ENCODE assay signal across 8 mouse cellular contexts in genomic region chr11:71749671-71750070, GRCm38 (mm10). TPM values are rescaled to one million over a fixed set of nuclear protein-coding genes. Genes with fewer than 3 reads are reported as not detected.
DNase-seq lines count a peak whose midpoint lies in the region; ATAC-seq and TF ChIP-seq lines count a peak whose summit lies in the region.

Wscd1 (plus strand) TSS chr11:71749920.

- peaks cover 43% of the 10 kb centered on the region for H3K27me3 ChIP-seq in embryonic facial prominence, embryonic 15.5 days
- H3K27me3 ChIP-seq in intestine, postnatal 0 days (replicated peaks; ENCODE audit: control insufficient read depth, insufficient read depth, low read length), result peaks cover 27% of the 10 kb centered on the region
- peaks cover 34% of the 10 kb centered on the region for H3K27me3 ChIP-seq in lung, embryonic 16.5 days (ENCODE audit: control insufficient read depth, insufficient read depth, low read depth, low read length)

- H3K36me3 ChIP-seq in ES-E14 (ENCODE audit: control insufficient read depth, insufficient read depth, low read length, poor library complexity, severe bottlenecking), result no peaks in the 10 kb centered on the region
- no peaks in the 10 kb centered on the region for H3K36me3 ChIP-seq in embryonic facial prominence, embryonic 15.5 days
- no peaks in the 10 kb centered on the region for H3K36me3 ChIP-seq in intestine, postnatal 0 days (ENCODE audit: control insufficient read depth, insufficient read depth)
- no peaks in the 10 kb centered on the region for H3K36me3 ChIP-seq in lung, embryonic 16.5 days (ENCODE audit: control insufficient read depth, insufficient read depth, low read length)

- H3K9me3 ChIP-seq in ES-E14 (ENCODE audit: control insufficient read depth, insufficient read depth, low read depth, low read length), result no peaks in the 10 kb centered on the region
- no peaks in the 10 kb centered on the region for H3K9me3 ChIP-seq in embryonic facial prominence, embryonic 15.5 days (replicated peaks)
- no peaks in the 10 kb centered on the region for H3K9me3 ChIP-seq in intestine, postnatal 0 days (ENCODE audit: control insufficient read depth)
- H3K9me3 ChIP-seq in lung, embryonic 16.5 days (ENCODE audit: control insufficient read depth, low read length), result no peaks in the 10 kb centered on the region

- H3K4me3 ChIP-seq in ES-E14 (ENCODE audit: insufficient read depth in 1 of 2, low read depth in 1 of 2, low read length in 2 of 2, poor library complexity in 1 of 2, severe bottlenecking in 1 of 2), result peak within 1 kb of the TSS; percentile 76
- H3K4me3 ChIP-seq in embryonic facial prominence, embryonic 15.5 days (replicated peaks), result peak within 1 kb of the TSS; percentile 51
- H3K4me3 ChIP-seq in intestine, postnatal 0 days (ENCODE audit: low read depth, low read length), result peak within 1 kb of the TSS; percentile 44
- H3K4me3 ChIP-seq in lung, embryonic 16.5 days (ENCODE audit: low read length), result peak within 1 kb of the TSS; percentile 59

- TF ChIP-seq CTCF in intestine, postnatal 0 days (IDR thresholded peaks at IDR 0.05; ENCODE audit: low read depth), result peak; percentile 67

- DNase-seq in gastrocnemius, postnatal 4 days (ENCODE audit: low spot score in 2 of 2), result no peak
- no peak for DNase-seq in gastrocnemius, adult 18-20 months (ENCODE audit: low spot score)
- DNase-seq in ES-E14 (ENCODE audit: low read depth, low spot score), result no peak
- DNase-seq in thymus, postnatal 10 days (ENCODE audit: low spot score in 2 of 2), result peak; percentile 65 to 70
- DNase-seq in adrenal gland, adult 8-10 months, result no peak

- peak within 1 kb of the TSS; percentile 90 for H3K4me2 ChIP-seq in embryonic facial prominence, embryonic 15.5 days (replicated peaks)
- peak within 1 kb of the TSS; percentile 74 for H3K4me2 ChIP-seq in intestine, postnatal 0 days (replicated peaks; ENCODE audit: low read depth)
- peak within 1 kb of the TSS; percentile 81 for H3K4me2 ChIP-seq in lung, embryonic 16.5 days (ENCODE audit: low read depth, low read length)

- H3K4me1 ChIP-seq in ES-E14 (ENCODE audit: control insufficient read depth in 2 of 2, insufficient read depth in 2 of 2, low read length in 2 of 2, poor library complexity in 1 of 2), result no peaks in the 10 kb centered on the region
- H3K4me1 ChIP-seq in embryonic facial prominence, embryonic 15.5 days, result peaks cover 13% of the 10 kb centered on the region
- H3K4me1 ChIP-seq in intestine, postnatal 0 days (replicated peaks; ENCODE audit: control insufficient read depth, insufficient read depth, low read length), result no peaks in the 10 kb centered on the region; the same call in 1 of the 2 replicates
- H3K4me1 ChIP-seq in lung, embryonic 16.5 days (replicated peaks; ENCODE audit: control insufficient read depth, insufficient read depth, low read length), result 0 out of 2 replicates have a peak, but pooled peaks cover 3% of the 10 kb centered on the region

- in situ Hi-C loops in ES-E14 (cut with MboI; ENCODE audit: low sequenced_read_pairs in 2 of 2, unreplicated experiment in 2 of 2), result no loop called here

- 7% methylated on average over 5 of the region's 5 CpGs for WGBS in embryonic facial prominence, embryonic 15.5 days
- 13% methylated on average over 5 of the region's 5 CpGs for WGBS in intestine, postnatal 0 days
- 11% methylated on average over 5 of the region's 5 CpGs for WGBS in lung, embryonic 16.5 days

- ATAC-seq in embryonic facial prominence, embryonic 15.5 days (ENCODE audit: insufficient number of reproducible peaks, low FRiP score, low TSS enrichment, low read depth), result no peak
- ATAC-seq in intestine, postnatal 0 days, result no peak
- ATAC-seq in lung, embryonic 16.5 days (ENCODE audit: low read depth), result no peak

- H3K27ac ChIP-seq in ES-E14 (ENCODE audit: insufficient read depth, low read depth, low read length, poor library complexity, severe bottlenecking), result no peak within 1 kb of the TSS
- H3K27ac ChIP-seq in embryonic facial prominence, embryonic 15.5 days (replicated peaks), result no peak within 1 kb of the TSS
- no peak within 1 kb of the TSS for H3K27ac ChIP-seq in intestine, postnatal 0 days (ENCODE audit: low read depth, low read length)
- no peak within 1 kb of the TSS for H3K27ac ChIP-seq in lung, embryonic 16.5 days (ENCODE audit: low read length)

- peak within 1 kb of the TSS; percentile 72 for H3K9ac ChIP-seq in ES-E14 (ENCODE audit: insufficient read depth, low read depth, low read length, poor library complexity, severe bottlenecking)
- H3K9ac ChIP-seq in embryonic facial prominence, embryonic 15.5 days, result no peak within 1 kb of the TSS
- H3K9ac ChIP-seq in intestine, postnatal 0 days (ENCODE audit: low read depth, low read length), result no peak within 1 kb of the TSS
- peak within 1 kb of the TSS; percentile 64 for H3K9ac ChIP-seq in lung, embryonic 16.5 days (ENCODE audit: low read length)

TF ChIP-seq in ES-E14, 5 proteins besides CTCF, POLR2A, EP300 and RAD21:
- no peak for TF ChIP-seq ZC3H11A (IDR thresholded peaks at IDR 0.05; ENCODE audit: borderline replicate concordance, low read depth, low read length)
- no peak for TF ChIP-seq CHD2 (IDR thresholded peaks at IDR 0.05; ENCODE audit: low read depth, low read length)
- TF ChIP-seq MAFK (IDR thresholded peaks at IDR 0.05; ENCODE audit: insufficient read depth, low read depth, low read length), result no peak
- no peak for TF ChIP-seq HCFC1 (IDR thresholded peaks at IDR 0.05; ENCODE audit: borderline replicate concordance, insufficient read depth, low read length)
- TF ChIP-seq ZNF384 (IDR thresholded peaks at IDR 0.05; ENCODE audit: low read depth, low read length), result no peak
TF ChIP-seq in ES-E14: peak in this region for 0.

RNA-seq across cellular contexts. Expression of gene Wscd1, which starts in this region (rescaled TPM):
- 10 to 100 TPM; 13.7 to 13.9 TPM for total RNA-seq in gastrocnemius, postnatal 4 days (2021)
- 1 to 10 TPM; 1.1 to 2.1 TPM for total RNA-seq in gastrocnemius, adult 18-20 months (2021)
- 5.8 and 16.9 TPM in 2 replicates for total RNA-seq in ES-E14 (2012; rRNA removed)
- 6.1 and 6.2 TPM in 2 replicates for polyA plus RNA-seq in embryonic facial prominence, embryonic 15.5 days (2015; fragmentation: Nextera tagmentation; extraction: Ambion mirVana)
- 1.3 and 1.6 TPM in 2 replicates for polyA plus RNA-seq in intestine, postnatal 0 days (2015; fragmentation: Nextera tagmentation; extraction: Ambion mirVana)
- 11.4 and 11.8 TPM in 2 replicates for polyA plus RNA-seq in lung, embryonic 16.5 days (2015; fragmentation: Nextera tagmentation; extraction: Ambion mirVana)
- 1 to 10 TPM; 6.8 to 9.2 (median 7.4) TPM for total RNA-seq in adrenal gland, adult 8-10 months (2022)

Comparison
In these comparisons a context has a peak if more than half of its experiments do, and no peak if none do; other contexts are left out.
1. DNase-seq: peak in thymus, postnatal 10 days (2 of 2); none in gastrocnemius, postnatal 4 days (0 of 2), gastrocnemius, adult 18-20 months (single experiment), ES-E14 (single experiment) and adrenal gland, adult 8-10 months (single experiment).
2. H3K9ac ChIP-seq: peak in ES-E14 (single experiment) and lung, embryonic 16.5 days (single experiment); none in embryonic facial prominence, embryonic 15.5 days (single experiment) and intestine, postnatal 0 days (single experiment).
3. Peak in every context shown above with its lines, with median percentiles within 50 percentile points of each other: H3K4me3 ChIP-seq and H3K4me2 ChIP-seq.